Mouse (Mus musculus) neural tube, embryonic 15.5 days (tissue): ENCODE results near the gene Rnf167. TPM values are rescaled to one million over a fixed set of nuclear protein-coding genes. Genes with fewer than 3 reads are reported as not detected.

ENCODE experiments used
- ATAC-seq: fragments of 200-750 bp; cut with Nextera tagmentation; 2 replicates; pipeline ENCODE4 v1.8.0; 2017; ENCODE audit warnings: mild to moderate bottlenecking, moderate TSS enrichment, moderate library complexity; ENCODE audit not compliant: low FRiP score
- H3K27ac ChIP-seq: fragments of 300-500 bp; sonication (generic); replicated peaks from 2 replicates; pipeline ENCODE4 v1.5.1; 2015; ENCODE audit warnings: mild to moderate bottlenecking, inconsistent platforms
- H3K27me3 ChIP-seq: fragments of 300-500 bp; sonication (generic); replicated peaks from 2 replicates; pipeline ENCODE4 v1.6.1; 2015; ENCODE audit warnings: inconsistent platforms
- H3K36me3 ChIP-seq: fragments of 300-500 bp; sonication (generic); 2 replicates; pipeline ENCODE4 v1.6.1; 2015; ENCODE audit warnings: inconsistent platforms
- H3K4me1 ChIP-seq: fragments of 300-500 bp; sonication (generic); 2 replicates; pipeline ENCODE4 v1.6.1; 2015; ENCODE audit warnings: inconsistent platforms
- H3K4me2 ChIP-seq: fragments of 300-500 bp; sonication (generic); 2 replicates; pipeline ENCODE4 v1.6.1; 2015; ENCODE audit warnings: inconsistent platforms, mild to moderate bottlenecking, moderate library complexity
- H3K4me3 ChIP-seq: fragments of 300-500 bp; sonication (generic); replicated peaks from 2 replicates; pipeline ENCODE4 v1.5.1; 2015; ENCODE audit warnings: mild to moderate bottlenecking, inconsistent platforms
- H3K9ac ChIP-seq: fragments of 300-500 bp; sonication (generic); replicated peaks from 2 replicates; pipeline ENCODE4 v1.6.1; 2015; ENCODE audit warnings: mild to moderate bottlenecking, inconsistent platforms
- H3K9me3 ChIP-seq: fragments of 300-500 bp; sonication (generic); replicated peaks from 2 replicates; pipeline ENCODE4 v1.6.1; 2016; ENCODE audit warnings: inconsistent platforms
- WGBS: fragments of 180-500 bp; shearing (Covaris S2); methylation state at CpG from one replicate; pipeline ENCODE4 v1.1.7; 2015; ENCODE audit warnings: mixed read lengths; 5-methylcytosine and 5-hydroxymethylcytosine counted together
- polyA plus RNA-seq: library from polyadenylated mRNA; unstranded; fragments of >200 nt; fragmentation: Nextera tagmentation; extraction: Ambion mirVana; gene quantifications from 2 replicates; pipeline ENCODE4 v1.2.1, GENCODE M21; 2015

The Rnf167 gene
- polyA plus RNA-seq, 1 experiment from 2014 or later, result 100 TPM

GRCm38 (mm10) chr11:70686901-70687566 lies 40.0 kb downstream of the Rnf167 start:
- peak overlapping the region; percentile 89 for H3K27ac ChIP-seq
- 3% methylated on average over 16 of the region's 16 CpGs for whole genome bisulfite sequencing
- peak overlapping the region; percentile 87 for H3K4me2 ChIP-seq
- H3K9ac ChIP-seq, result peak overlapping the region; percentile 90
- ATAC-seq, result peak; percentile 62; the same call in 1 of the 2 replicates
- peaks cover 37% of the 10 kb centered on the region for H3K4me1 ChIP-seq
- peak overlapping the region; percentile 85 for H3K4me3 ChIP-seq
- no peaks in the 10 kb centered on the region for H3K27me3 ChIP-seq
- H3K36me3 ChIP-seq, result peaks cover 32% of the 10 kb centered on the region
- H3K9me3 ChIP-seq, result no peaks in the 10 kb centered on the region

- Histone ChIP-seq H3K36me3 (peaks cover 30% of the 10 kb centered on the region), H3K9me3 (no peaks in the 10 kb centered on the region), H3K4me2 (peak within 1 kb of the TSS; percentile 87), H3K9ac (peak within 1 kb of the TSS; percentile 90), H3K27ac (peak within 1 kb of the TSS; percentile 89), H3K4me3 (peak within 1 kb of the TSS; percentile 85), H3K27me3 (no peaks in the 10 kb centered on the region), H3K4me1 (peaks cover 31% of the 10 kb centered on the region)
- WGBS, result under 1% methylated on average over 48 of the region's 55 CpGs
- ATAC-seq, result peak; percentile 78
These were observed 40.7 kb downstream of the Rnf167 start, which contains the start of gene Camta2 for GRCm38 (mm10) chr11:70687601-70688199. TSS of gene Camta2 (minus strand) at chr11:70688105.

- H3K9ac ChIP-seq, result peak overlapping the region; percentile 90
- peak overlapping the region; percentile 87 for H3K4me2 ChIP-seq
- H3K4me1 ChIP-seq, result peaks cover 29% of the 10 kb centered on the region
- peak overlapping the region; percentile 89 for H3K27ac ChIP-seq
- peak overlapping the region; percentile 85 for H3K4me3 ChIP-seq
- H3K36me3 ChIP-seq, result peaks cover 23% of the 10 kb centered on the region
- H3K27me3 ChIP-seq, result no peaks in the 10 kb centered on the region
- ATAC-seq, result peak; percentile 27; the same call in 1 of the 2 replicates
- H3K9me3 ChIP-seq, result no peaks in the 10 kb centered on the region
- WGBS, result 9% methylated on average over 8 of the region's 8 CpGs
These were observed 41.3 kb downstream of the Rnf167 start for GRCm38 (mm10) chr11:70688372-70688771.

- Histone ChIP-seq H3K4me3 (no peak overlapping the region), H3K27me3 (no peaks in the 10 kb centered on the region), H3K4me2 (no peak overlapping the region), H3K4me1 (peaks cover 29% of the 10 kb centered on the region), H3K9ac (no peak overlapping the region), H3K27ac (no peak overlapping the region), H3K36me3 (peaks cover 11% of the 10 kb centered on the region), H3K9me3 (no peaks in the 10 kb centered on the region)
- ATAC-seq, result no peak
- WGBS, result 57% methylated on average over 4 of the region's 4 CpGs
These were observed 42.5 kb downstream of the Rnf167 start for GRCm38 (mm10) chr11:70689578-70689977.

GRCm38 (mm10) chr11:70693504-70693903 lies 46.5 kb downstream of the Rnf167 start:
- no peaks in the 10 kb centered on the region for H3K9me3 ChIP-seq
- H3K4me3 ChIP-seq, result no peak overlapping the region
- no peaks in the 10 kb centered on the region for H3K27me3 ChIP-seq
- 67% methylated on average over 3 of the region's 3 CpGs for WGBS
- H3K27ac ChIP-seq, result no peak overlapping the region
- H3K4me1 ChIP-seq, result peaks cover 9% of the 10 kb centered on the region
- H3K4me2 ChIP-seq, result no peak overlapping the region
- no peak overlapping the region for H3K9ac ChIP-seq
- ATAC-seq, result no peak
- H3K36me3 ChIP-seq, result no peaks in the 10 kb centered on the region

GRCm38 (mm10) chr11:70697376-70697775 lies 50.3 kb downstream of the Rnf167 start:
- WGBS, result 74% methylated on average over 3 of the region's 3 CpGs
- ATAC-seq, result no peak
- Histone ChIP-seq H3K4me2 (no peak overlapping the region), H3K4me3 (no peak overlapping the region), H3K36me3 (no peaks in the 10 kb centered on the region), H3K9me3 (no peaks in the 10 kb centered on the region), H3K27me3 (no peaks in the 10 kb centered on the region), H3K27ac (no peak overlapping the region), H3K4me1 (peaks cover 23% of the 10 kb centered on the region), H3K9ac (no peak overlapping the region)

- H3K4me1 ChIP-seq, result peaks cover 32% of the 10 kb centered on the region
- no peaks in the 10 kb centered on the region for H3K27me3 ChIP-seq
- H3K9me3 ChIP-seq, result no peaks in the 10 kb centered on the region
- no peak overlapping the region for H3K9ac ChIP-seq
- H3K36me3 ChIP-seq, result peaks cover 8% of the 10 kb centered on the region
- H3K27ac ChIP-seq, result no peak overlapping the region
- no peak for ATAC-seq
- 79% methylated on average over 2 of the region's 2 CpGs for WGBS
- H3K4me3 ChIP-seq, result peak overlapping the region; percentile 93; the same call in 1 of the 2 replicates
- H3K4me2 ChIP-seq, result no peak overlapping the region
These were observed 52.0 kb downstream of the Rnf167 start for GRCm38 (mm10) chr11:70699051-70699450.

- Histone ChIP-seq H3K36me3 (peaks cover 17% of the 10 kb centered on the region), H3K9ac (peak within 1 kb of the TSS; percentile 94), H3K4me1 (peaks cover 32% of the 10 kb centered on the region), H3K27me3 (no peaks in the 10 kb centered on the region), H3K4me3 (peak within 1 kb of the TSS; percentile 93), H3K27ac (peak within 1 kb of the TSS; percentile 96), H3K9me3 (no peaks in the 10 kb centered on the region), H3K4me2 (peak within 1 kb of the TSS; percentile 89)
- 1% methylated on average over 67 of the region's 69 CpGs for WGBS
- peak; percentile 96 for ATAC-seq
These were observed 52.9 kb downstream of the Rnf167 start, which contains the start of the genes Inca1 and Kif1c for GRCm38 (mm10) chr11:70699722-70700556. TSS of gene Inca1 (minus strand) at chr11:70700155. TSS of gene Kif1c (plus strand) at chr11:70700548.

GRCm38 (mm10) chr11:70700613-70701012 lies 53.6 kb downstream of the Rnf167 start:
- WGBS, result under 1% methylated on average over 34 of the region's 34 CpGs
- Histone ChIP-seq H3K4me3 (peak overlapping the region; percentile 93), H3K4me2 (peak overlapping the region; percentile 89), H3K4me1 (peaks cover 32% of the 10 kb centered on the region), H3K27me3 (no peaks in the 10 kb centered on the region), H3K27ac (peak overlapping the region; percentile 96), H3K9me3 (no peaks in the 10 kb centered on the region), H3K9ac (peak overlapping the region; percentile 94), H3K36me3 (peaks cover 23% of the 10 kb centered on the region)
- ATAC-seq, result peak; percentile 16
